Mouse (Mus musculus) heart, adult 18-20 months (tissue): ENCODE measurements around the gene Cdc42bpg. TPM values are rescaled to one million over a fixed set of nuclear protein-coding genes. Genes with fewer than 3 reads are reported as not detected.
A peak's percentile ranks its signal among the peaks of the same experiment; 100 is the strongest.

Source experiments
- DNase-seq, 2 experiments: peaks; one replicate each; pipeline ENCODE4 v3.0.0; 2021 to 2022; ENCODE audit warnings: mixed read lengths in 1 of 2
- total RNA-seq, 2 experiments: library from RNA; stranded (reverse); gene quantifications; 2 replicates each; pipeline ENCODE4 v1.2.3; 2021

Cdc42bpg gene
- total RNA-seq, 2 experiments from 2014 or later, result 13.8 TPM

- no peak for DNase-seq
Measured at GRCm38 (mm10) chr19:6331178-6331577, 24.9 kb downstream of the Cdc42bpg start.

GRCm38 (mm10) chr19:6331719-6332516 is 25.7 kb downstream of the Cdc42bpg start:
- DNase-seq, result peak; percentile 71 to 83

GRCm38 (mm10) chr19:6333761-6334595 is 27.7 kb downstream of the Cdc42bpg start:
- peak in 1 of 2 experiments; percentile 12 for DNase-seq

GRCm38 (mm10) chr19:6334673-6335457 is 28.6 kb downstream of the Cdc42bpg start, which contains the start of gene Men1:
Gene Men1 (plus strand): TSS chr19:6334979.
- DNase-seq, result peak; percentile 95 to 98

GRCm38 (mm10) chr19:6335458-6335827 is 29.2 kb downstream of the Cdc42bpg start:
- peak in 1 of 2 experiments; percentile 28 for DNase-seq

GRCm38 (mm10) chr19:6336920-6337319 is 30.7 kb downstream of the Cdc42bpg start:
- DNase-seq, result no peak

- DNase-seq, result no peak
Measured at GRCm38 (mm10) chr19:6338171-6338570, 31.9 kb downstream of the Cdc42bpg start.

GRCm38 (mm10) chr19:6338716-6339115 is 32.5 kb downstream of the Cdc42bpg start:
- DNase-seq, result no peak

- no peak for DNase-seq
Measured at GRCm38 (mm10) chr19:6339191-6339590, 32.9 kb downstream of the Cdc42bpg start.

GRCm38 (mm10) chr19:6339890-6340504 is 33.7 kb downstream of the Cdc42bpg start:
- DNase-seq, result peak; percentile 73 to 82

- DNase-seq, result peak; percentile 89 to 92
Measured at GRCm38 (mm10) chr19:6340524-6341452, 34.5 kb downstream of the Cdc42bpg start, which contains the start of gene Map4k2. Gene Map4k2 (plus strand): TSS chr19:6341135.

GRCm38 (mm10) chr19:6341453-6342077 is 35.3 kb downstream of the Cdc42bpg start:
- no peak for DNase-seq

- peak in 1 of 2 experiments; percentile 65 for DNase-seq
Measured at GRCm38 (mm10) chr19:6342276-6342933, 36.1 kb downstream of the Cdc42bpg start.

GRCm38 (mm10) chr19:6343066-6343925 is 37.0 kb downstream of the Cdc42bpg start:
- no peak for DNase-seq

- DNase-seq, result no peak
Measured at GRCm38 (mm10) chr19:6343996-6344395, 37.7 kb downstream of the Cdc42bpg start.

GRCm38 (mm10) chr19:6346023-6346422 is 39.8 kb downstream of the Cdc42bpg start:
- DNase-seq, result no peak

GRCm38 (mm10) chr19:6346661-6347060 is 40.4 kb downstream of the Cdc42bpg start:
- no peak for DNase-seq

GRCm38 (mm10) chr19:6347615-6348014 is 41.4 kb downstream of the Cdc42bpg start:
- no peak for DNase-seq
